Mouse (Mus musculus): Measurements from ENCODE around the gene Aldh2. TPM values are rescaled to one million over a fixed set of nuclear protein-coding genes. Genes with fewer than 3 reads are reported as not detected.

The Aldh2 gene
- total and polyA plus RNA-seq, 3 experiments, result 198 to 471 (median 267) TPM

GRCm38 (mm10) chr5:121591417-121592063 lies 2.1 kb downstream of the Aldh2 start:
- Histone ChIP-seq H3K4me1 (ENCODE audit: control insufficient read depth in 1 of 2, insufficient read depth in 2 of 2, low read length in 2 of 2) (peaks cover 14 to 39% of the 10 kb centered on the region in 2 experiments), H3K27ac (ENCODE audit: control insufficient read depth, low read depth, low read length) (no peak overlapping the region), H3K79me2 (ENCODE audit: control insufficient read depth, insufficient read depth, low read length, poor library complexity) (peaks cover 13% of the 10 kb centered on the region), H3K4me3 (ENCODE audit: control insufficient read depth in 1 of 2, insufficient read depth in 1 of 2, low read depth in 2 of 2, low read length in 2 of 2) (peak overlapping the region in 1 of 2 experiments; percentile 17; a peak in 1 of 4 replicates), H3K36me3 (ENCODE audit: control insufficient read depth in 1 of 2, insufficient read depth in 2 of 2, low read length in 2 of 2) (peaks cover 0 to 35% of the 10 kb centered on the region in 2 experiments; a peak in 2 of 4 replicates), H3K9me3 (replicated peaks; ENCODE audit: insufficient read depth, low read length) (no peaks in the 10 kb centered on the region), H3K27me3 (ENCODE audit: control insufficient read depth in 1 of 2, insufficient read depth in 2 of 2, low read length in 2 of 2) (no peaks in the 10 kb centered on the region), H3K9ac (ENCODE audit: control insufficient read depth, low read depth, low read length, poor library complexity, severe bottlenecking) (no peak overlapping the region)
- TF ChIP-seq ZNF384 (IDR thresholded peaks at IDR 0.05; ENCODE audit: low read depth, low read length) (peak; percentile 41; the same call in 1 of the 2 replicates), CTCF (IDR thresholded peaks at IDR 0.05 in 2 of 3, conservative IDR thresholded peaks at IDR 0.05 in 1 of 3; ENCODE audit: control insufficient read depth in 1 of 3, insufficient read depth in 1 of 3, low read depth in 2 of 3, low read length in 3 of 3, poor library complexity in 1 of 3, severe bottlenecking in 1 of 3) (no peak)
- DNase-seq (ENCODE audit: low read depth, low spot score), result peak; percentile 23

- Histone ChIP-seq H3K79me2 (ENCODE audit: control insufficient read depth, insufficient read depth, low read length, poor library complexity) (peaks cover 16% of the 10 kb centered on the region), H3K4me1 (ENCODE audit: control insufficient read depth in 1 of 2, insufficient read depth in 2 of 2, low read length in 2 of 2) (peaks cover 19 to 33% of the 10 kb centered on the region in 2 experiments), H3K4me3 (ENCODE audit: control insufficient read depth in 1 of 2, insufficient read depth in 1 of 2, low read depth in 2 of 2, low read length in 2 of 2) (no peak overlapping the region), H3K27ac (ENCODE audit: control insufficient read depth, low read depth, low read length) (no peak overlapping the region), H3K27me3 (ENCODE audit: control insufficient read depth in 1 of 2, insufficient read depth in 2 of 2, low read length in 2 of 2) (no peaks in the 10 kb centered on the region), H3K36me3 (ENCODE audit: control insufficient read depth in 1 of 2, insufficient read depth in 2 of 2, low read length in 2 of 2) (peaks cover 0 to 30% of the 10 kb centered on the region in 2 experiments; a peak in 2 of 4 replicates), H3K9ac (ENCODE audit: control insufficient read depth, low read depth, low read length, poor library complexity, severe bottlenecking) (no peak overlapping the region), H3K9me3 (replicated peaks; ENCODE audit: insufficient read depth, low read length) (no peaks in the 10 kb centered on the region)
- DNase-seq (ENCODE audit: low read depth, low spot score), result no peak
- TF ChIP-seq USF2 (IDR thresholded peaks at IDR 0.05; ENCODE audit: borderline replicate concordance in 1 of 2, insufficient read depth in 1 of 2, low read depth in 1 of 2, low read length in 2 of 2), result no peak
- no peak for TF ChIP-seq POLR2AphosphoS5 (IDR thresholded peaks at IDR 0.05; ENCODE audit: borderline replicate concordance, low read depth, low read length)
- no peak for TF ChIP-seq SMC3 (IDR thresholded peaks at IDR 0.05; ENCODE audit: low read depth, low read length)
- TF ChIP-seq ZC3H11A (IDR thresholded peaks at IDR 0.05; ENCODE audit: low read depth, low read length), result no peak
- TF ChIP-seq POLR2A (IDR thresholded peaks at IDR 0.05; ENCODE audit: control insufficient read depth in 1 of 2, insufficient read depth in 1 of 2, low read depth in 1 of 2, low read length in 2 of 2, poor library complexity in 1 of 2), result no peak
- no peak for TF ChIP-seq MAX (IDR thresholded peaks at IDR 0.05; ENCODE audit: low read length)
- TF ChIP-seq JUND (IDR thresholded peaks at IDR 0.05; ENCODE audit: low read depth, low read length), result no peak
- TF ChIP-seq USF1 (IDR thresholded peaks at IDR 0.05; ENCODE audit: low read depth, low read length), result no peak
Measured at GRCm38 (mm10) chr5:121589928-121590327, 3.7 kb downstream of the Aldh2 start.

DNA sequence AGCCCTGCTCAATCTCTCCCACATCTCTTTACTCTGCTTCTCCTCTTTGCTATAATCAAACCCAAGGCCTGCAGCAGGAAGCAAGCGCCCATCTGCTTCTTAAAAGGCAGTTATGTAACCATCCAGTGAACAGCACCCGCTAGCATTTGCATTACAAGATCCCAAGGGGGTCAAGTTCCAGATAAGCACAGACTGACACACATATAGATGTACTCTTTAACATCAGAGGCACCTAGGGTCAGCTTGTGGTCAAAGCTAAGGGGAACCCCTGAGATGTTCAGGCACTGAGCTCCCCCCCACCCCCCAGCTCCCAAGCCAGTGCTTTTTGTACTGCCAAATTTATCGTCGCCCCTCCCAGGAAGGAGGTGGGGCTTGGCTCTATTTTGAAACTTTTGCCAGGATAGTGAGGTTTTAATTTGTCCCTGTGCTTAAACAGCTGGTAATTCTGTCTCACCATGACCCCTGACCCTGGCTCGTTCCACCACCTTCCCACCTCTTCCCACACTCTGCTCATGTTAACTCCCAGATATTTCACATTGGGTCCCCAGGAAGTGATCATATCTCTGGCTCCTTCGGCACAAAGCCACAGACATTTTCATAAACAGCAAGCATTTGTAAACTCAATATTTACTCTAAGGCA lies 7.1 kb downstream of the Aldh2 start:
- Histone ChIP-seq H3K27me3 (ENCODE audit: control insufficient read depth in 1 of 2, insufficient read depth in 2 of 2, low read length in 2 of 2) (no peaks in the 10 kb centered on the region), H3K79me2 (ENCODE audit: control insufficient read depth, insufficient read depth, low read length, poor library complexity) (peaks cover 7% of the 10 kb centered on the region; the same call in 1 of the 2 replicates), H3K36me3 (ENCODE audit: control insufficient read depth in 1 of 2, insufficient read depth in 2 of 2, low read length in 2 of 2) (peaks cover 0 to 30% of the 10 kb centered on the region in 2 experiments; a peak in 2 of 4 replicates), H3K27ac (ENCODE audit: control insufficient read depth, low read depth, low read length) (peak overlapping the region; percentile 88), H3K4me3 (ENCODE audit: control insufficient read depth in 1 of 2, insufficient read depth in 1 of 2, low read depth in 2 of 2, low read length in 2 of 2) (peak overlapping the region; percentile 56 to 67), H3K4me1 (ENCODE audit: control insufficient read depth in 1 of 2, insufficient read depth in 2 of 2, low read length in 2 of 2) (peaks cover 20 to 27% of the 10 kb centered on the region in 2 experiments), H3K9me3 (replicated peaks; ENCODE audit: insufficient read depth, low read length) (no peaks in the 10 kb centered on the region), H3K9ac (ENCODE audit: control insufficient read depth, low read depth, low read length, poor library complexity, severe bottlenecking) (peak overlapping the region; percentile 44)
- DNase-seq (ENCODE audit: low read depth, low spot score), result peak; percentile 83
- TF ChIP-seq MXI1 (IDR thresholded peaks at IDR 0.05; ENCODE audit: low read depth, low read length), result no peak; the same call in 1 of the 2 replicates
- no peak for TF ChIP-seq BHLHE40 (IDR thresholded peaks at IDR 0.05; ENCODE audit: borderline replicate concordance, low read depth, low read length)
- TF ChIP-seq ETS1 (IDR thresholded peaks at IDR 0.05; ENCODE audit: low read depth, low read length), result peak; percentile 29; the same call in 1 of the 2 replicates
- TF ChIP-seq POLR2A (IDR thresholded peaks at IDR 0.05; ENCODE audit: control insufficient read depth in 1 of 2, insufficient read depth in 1 of 2, low read depth in 1 of 2, low read length in 2 of 2, poor library complexity in 1 of 2), result peak in 1 of 2 experiments; percentile 25; a peak in 1 of 4 replicates
- TF ChIP-seq EP300 (IDR thresholded peaks at IDR 0.05; ENCODE audit: low read depth in 1 of 2, low read length in 2 of 2), result peak in 1 of 2 experiments; percentile 17; a peak in 2 of 4 replicates
- TF ChIP-seq ZKSCAN1 (IDR thresholded peaks at IDR 0.05; ENCODE audit: low read depth, low read length), result no peak
- peak; percentile 40; the same call in 1 of the 2 replicates for TF ChIP-seq ELF1 (IDR thresholded peaks at IDR 0.05; ENCODE audit: low read depth, low read length)
- TF ChIP-seq TAL1 (IDR thresholded peaks at IDR 0.05; ENCODE audit: low read length), result 0 out of 2 replicates have a peak, but pooled peaks have one; percentile 9
- no peak for TF ChIP-seq MEF2A (IDR thresholded peaks at IDR 0.05; ENCODE audit: extremely low read depth, insufficient replicate concordance, low read depth, low read length, poor library complexity, severe bottlenecking)
- TF ChIP-seq GATA1 (IDR thresholded peaks at IDR 0.05; ENCODE audit: low read depth, low read length), result peak; percentile 2; the same call in 1 of the 2 replicates
- peak; percentile 10; the same call in 1 of the 2 replicates for TF ChIP-seq TBP (IDR thresholded peaks at IDR 0.05; ENCODE audit: low read depth, low read length)
- no peak for TF ChIP-seq NELFE (IDR thresholded peaks at IDR 0.05; ENCODE audit: low read depth, low read length)
- TF ChIP-seq SIN3A (IDR thresholded peaks at IDR 0.05; ENCODE audit: low read length), result peak; percentile 63; the same call in 1 of the 2 replicates

All from MEL (cell line).